Mouse (Mus musculus) cerebellum, adult (tissue): ENCODE results near the gene Spata2.

ENCODE experiments used
- ATAC-seq: cut with Nextera tagmentation; 2 replicates; pipeline ENCODE4 v1.9.2; 2017; ENCODE audit warnings: mild to moderate bottlenecking, moderate library complexity, mixed read lengths; ENCODE audit not compliant: insufficient number of reproducible peaks, low FRiP score, low TSS enrichment

Spata2 gene

GRCm38 (mm10) chr2:167492713-167493636 is at the start of gene Spata2:
Gene Spata2, minus strand, starts transcription at chr2:167492887.
- ATAC-seq = peak; percentile 80

GRCm38 (mm10) chr2:167542361-167542760 is 49.7 kb upstream of the Spata2 start:
- no peak for ATAC-seq

- no peak for ATAC-seq
Observed at GRCm38 (mm10) chr2:167541761-167542160, 49.1 kb upstream of the Spata2 start.

GRCm38 (mm10) chr2:167541324-167541723 is 48.6 kb upstream of the Spata2 start:
- ATAC-seq = no peak

GRCm38 (mm10) chr2:167540477-167541110 is 47.9 kb upstream of the Spata2 start:
- no peak for ATAC-seq

- no peak for ATAC-seq
Observed at GRCm38 (mm10) chr2:167539536-167540476, 47.1 kb upstream of the Spata2 start.

GRCm38 (mm10) chr2:167538671-167539306 is 46.1 kb upstream of the Spata2 start:
- ATAC-seq = no peak

- peak; percentile 89 for ATAC-seq
Observed at GRCm38 (mm10) chr2:167537476-167538297, 45.0 kb upstream of the Spata2 start, which contains the start of gene Snai1. Gene Snai1, plus strand, starts transcription at chr2:167538195.

- no peak for ATAC-seq
Observed at GRCm38 (mm10) chr2:167536320-167536945, 43.7 kb upstream of the Spata2 start.

GRCm38 (mm10) chr2:167533880-167534279 is 41.2 kb upstream of the Spata2 start:
- ATAC-seq = no peak

GRCm38 (mm10) chr2:167532131-167532530 is 39.4 kb upstream of the Spata2 start:
- no peak for ATAC-seq

GRCm38 (mm10) chr2:167530536-167530935 is 37.8 kb upstream of the Spata2 start:
- no peak for ATAC-seq

- no peak for ATAC-seq
Observed at GRCm38 (mm10) chr2:167529935-167530513, 37.3 kb upstream of the Spata2 start.

- ATAC-seq = no peak; the same call in 1 of the 2 replicates
Observed at GRCm38 (mm10) chr2:167528278-167528677, 35.6 kb upstream of the Spata2 start.

GRCm38 (mm10) chr2:167519606-167520252 is 27.0 kb upstream of the Spata2 start:
- no peak for ATAC-seq

- no peak for ATAC-seq
Observed at GRCm38 (mm10) chr2:167515688-167516087, 23.0 kb upstream of the Spata2 start.

- no peak for ATAC-seq
Observed at GRCm38 (mm10) chr2:167514641-167515040, 22.0 kb upstream of the Spata2 start.

GRCm38 (mm10) chr2:167512970-167513369 is 20.3 kb upstream of the Spata2 start:
- 0 out of 2 replicates have a peak, but pooled peaks have one; percentile 26 for ATAC-seq
